Comparison of ENCODE assay signal across 8 mouse cellular contexts in the genomic region with DNA sequence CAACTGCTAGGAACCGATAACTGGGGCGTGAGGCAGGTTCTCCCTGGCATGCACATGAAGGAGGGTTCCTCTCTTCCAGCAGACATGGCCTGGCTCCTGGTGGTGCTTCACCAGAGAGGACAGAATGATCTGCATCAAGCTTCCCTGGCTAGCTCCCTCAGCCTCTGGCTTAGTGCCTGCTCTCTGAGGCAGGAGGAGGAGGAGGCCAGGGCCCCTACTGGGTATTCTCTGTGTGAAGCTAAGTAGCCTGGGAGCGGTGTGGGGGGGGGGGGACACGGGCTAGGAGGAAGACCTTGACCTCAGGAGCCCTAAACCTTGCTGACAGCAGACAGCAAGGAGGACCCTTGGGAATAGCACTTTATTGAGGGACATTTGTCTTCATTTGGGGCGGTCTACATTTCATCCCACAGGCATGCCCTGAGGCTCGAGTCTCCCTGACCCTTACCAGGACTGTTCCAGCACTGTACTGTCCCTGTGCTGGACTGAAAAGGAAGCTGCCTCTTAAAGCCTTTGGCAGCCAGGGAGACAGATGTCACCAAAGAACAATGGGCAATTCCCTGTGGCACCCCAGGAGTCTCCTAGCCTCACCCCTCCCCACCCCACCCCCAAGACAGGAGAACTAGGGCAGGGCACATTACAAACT.
DNase-seq lines count a peak whose midpoint lies in the region.

No protein-coding gene starts in this region.

- peak; percentile 13 for DNase-seq in adrenal gland, postnatal 10 days
- DNase-seq in adrenal gland, adult 18-20 months (ENCODE audit: low spot score in 2 of 2): no peak
- DNase-seq in ovary, adult 18-20 months (ENCODE audit: low spot score): peak; percentile 8
- no peak for DNase-seq in ovary, postnatal 10 days (ENCODE audit: low spot score)
- DNase-seq in kidney, postnatal 36 days: peak; percentile 60 to 73
- peak; percentile 33 for DNase-seq in testis, postnatal 14 days (ENCODE audit: low spot score)
- DNase-seq in layer of hippocampus, postnatal 10 days (ENCODE audit: low spot score in 2 of 2): no peak
- DNase-seq in B cell, adult 2 months: no peak

Comparison
In these comparisons a context has a peak if more than half of its experiments do, and no peak if none do; other contexts are left out.
1. DNase-seq: peak in adrenal gland, postnatal 10 days (single experiment), ovary, adult 18-20 months (single experiment), kidney, postnatal 36 days (2 of 2) and testis, postnatal 14 days (single experiment); none in adrenal gland, adult 18-20 months (0 of 2), ovary, postnatal 10 days (single experiment), layer of hippocampus, postnatal 10 days (0 of 2) and B cell, adult 2 months (0 of 2).